Mouse (Mus musculus): ENCODE results near the gene Gm43302. TPM values are rescaled to one million over a fixed set of nuclear protein-coding genes. Genes with fewer than 3 reads are reported as not detected.
"Not testable (repeated sequence)": the region's sequence is repeated elsewhere in the genome, so short reads cannot be mapped to it uniquely, and the experiment has no call there.

Gene Gm43302
- polyA plus RNA-seq, 1 experiment from 2014 or later, result not detected

GRCm38 (mm10) chr5:105196308-105196707, 97.2 kb downstream of the Gm43302 start:
- not testable (repeated sequence) for H3K4me1 ChIP-seq (ENCODE audit: control insufficient read depth, insufficient read depth, low read length); DNase-seq (ENCODE audit: low spot score); H3K4me2 ChIP-seq (ENCODE audit: low read depth, low read length); H3K9me3 ChIP-seq (replicated peaks; ENCODE audit: control insufficient read depth, low read length); ATAC-seq (replicated peaks; ENCODE audit: insufficient number of reproducible peaks, low FRiP score, low TSS enrichment, low read depth); H3K4me3 ChIP-seq (ENCODE audit: low read depth, low read length); H3K9ac ChIP-seq (replicated peaks; ENCODE audit: low read length); H3K27me3 ChIP-seq (ENCODE audit: control insufficient read depth, insufficient read depth, low read length); H3K36me3 ChIP-seq (replicated peaks; ENCODE audit: control insufficient read depth, insufficient read depth, low read depth, low read length); H3K27ac ChIP-seq (replicated peaks; ENCODE audit: low read depth, low read length)
- 90% methylated on average over 5 of the region's 5 CpGs for WGBS

- ATAC-seq (replicated peaks; ENCODE audit: insufficient number of reproducible peaks, low FRiP score, low TSS enrichment, low read depth); H3K36me3 ChIP-seq (replicated peaks; ENCODE audit: control insufficient read depth, insufficient read depth, low read depth, low read length); H3K4me1 ChIP-seq (ENCODE audit: control insufficient read depth, insufficient read depth, low read length); H3K27me3 ChIP-seq (ENCODE audit: control insufficient read depth, insufficient read depth, low read length); H3K9me3 ChIP-seq (replicated peaks; ENCODE audit: control insufficient read depth, low read length); H3K4me2 ChIP-seq (ENCODE audit: low read depth, low read length); H3K9ac ChIP-seq (replicated peaks; ENCODE audit: low read length); H3K4me3 ChIP-seq (ENCODE audit: low read depth, low read length); H3K27ac ChIP-seq (replicated peaks; ENCODE audit: low read depth, low read length); DNase-seq (ENCODE audit: low spot score): not testable (repeated sequence)
- WGBS, result 87% methylated on average over 2 of the region's 2 CpGs
Measured at GRCm38 (mm10) chr5:105192536-105192935, 101.0 kb downstream of the Gm43302 start.

- Histone ChIP-seq H3K4me3 (ENCODE audit: low read depth, low read length) (no peak overlapping the region), H3K27ac (replicated peaks; ENCODE audit: low read depth, low read length) (no peak overlapping the region), H3K4me1 (ENCODE audit: control insufficient read depth, insufficient read depth, low read length) (no peaks in the 10 kb centered on the region), H3K36me3 (replicated peaks; ENCODE audit: control insufficient read depth, insufficient read depth, low read depth, low read length) (no peaks in the 10 kb centered on the region), H3K4me2 (ENCODE audit: low read depth, low read length) (no peak overlapping the region), H3K27me3 (ENCODE audit: control insufficient read depth, insufficient read depth, low read length) (no peaks in the 10 kb centered on the region), H3K9ac (replicated peaks; ENCODE audit: low read length) (no peak overlapping the region), H3K9me3 (replicated peaks; ENCODE audit: control insufficient read depth, low read length) (no peaks in the 10 kb centered on the region)
- ATAC-seq (replicated peaks; ENCODE audit: insufficient number of reproducible peaks, low FRiP score, low TSS enrichment, low read depth), result no peak
- DNase-seq (ENCODE audit: low spot score), result no peak
Measured at GRCm38 (mm10) chr5:105181446-105181845, 112.0 kb downstream of the Gm43302 start.

Other genes starting within 250 kb of the Gm43302 start
- 1.1 and 1.6 TPM in 2 replicates for gene Gbp9, start 154.2 kb downstream of the Gm43302 start, polyA plus RNA-seq (2014; fragmentation: Nextera tagmentation; extraction: Ambion mirVana)
- 0.70 and 0.87 TPM in 2 replicates for gene Gbp8, start 154.2 kb downstream of the Gm43302 start, polyA plus RNA-seq (2014; fragmentation: Nextera tagmentation; extraction: Ambion mirVana)
- gene Gbp4, start 154.1 kb downstream of the Gm43302 start, polyA plus RNA-seq (2014; fragmentation: Nextera tagmentation; extraction: Ambion mirVana), result 0.39 and 0.70 TPM in 2 replicates
- gene Gbp10, start 54.2 kb downstream of the Gm43302 start, polyA plus RNA-seq (2014; fragmentation: Nextera tagmentation; extraction: Ambion mirVana), result 0.10 and 0.33 TPM in 2 replicates
- 0.22 and 0.25 TPM in 2 replicates for gene Gbp6, start within 50 bp of the Gm43302 start, polyA plus RNA-seq (2014; fragmentation: Nextera tagmentation; extraction: Ambion mirVana)
- gene Lrrc8b, start 122.1 kb upstream of the Gm43302 start, polyA plus RNA-seq (2014; fragmentation: Nextera tagmentation; extraction: Ambion mirVana), result 7.6 and 8.4 TPM in 2 replicates
- gene Lrrc8c, start 225.7 kb upstream of the Gm43302 start, polyA plus RNA-seq (2014; fragmentation: Nextera tagmentation; extraction: Ambion mirVana), result 13.5 and 13.6 TPM in 2 replicates

Data from embryonic facial prominence, embryonic 11.5 days (tissue).